Mouse (Mus musculus) stomach, postnatal 0 days (tissue): ENCODE measurements at regions not wholly inside any gene's neighbourhood (a gene's known extent, or its start where the extent isn't known, plus 50 kb on each side); places are given as distances from the start of the nearest gene placed in this dataset.

Experiments
- CTCF ChIP-seq: IDR thresholded peaks from 2 replicates; pipeline ENCODE4 v1.5.1; 2016; ENCODE audit warnings: antibody characterized with exemption, low read depth, mild to moderate bottlenecking, moderate library complexity
- EP300 ChIP-seq: optimal IDR thresholded peaks from 2 replicates; pipeline ENCODE3; 2016; ENCODE audit warnings: antibody characterized with exemption

DNA sequence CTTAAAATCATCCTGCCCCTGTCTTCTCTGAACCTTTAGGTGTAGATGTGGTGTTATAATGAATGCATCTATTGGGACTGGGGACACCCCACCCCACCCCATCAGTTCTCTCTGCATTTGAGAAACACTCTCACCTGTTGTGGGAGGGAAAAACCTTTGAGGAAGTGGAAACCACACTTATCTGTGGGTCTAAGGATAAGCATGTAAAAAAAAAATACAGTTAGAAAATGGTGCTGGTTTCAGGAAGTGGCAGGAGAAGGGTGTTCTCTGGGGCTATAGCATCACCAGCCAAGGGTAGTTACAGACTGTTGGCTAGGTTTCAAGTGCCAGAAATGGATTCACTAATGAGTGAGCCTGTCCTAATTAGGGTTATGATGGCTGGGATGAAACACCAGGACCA is 91.1 kb upstream of the Rbm19 start:
- no peak for TF ChIP-seq EP300
- TF ChIP-seq CTCF = no peak
